Mouse (Mus musculus) bone marrow, adult 2 months (tissue): Measurements from ENCODE around the gene March10.

Source experiments
- CTCF ChIP-seq: fragments of 200-500 bp; IDR thresholded peaks from 2 replicates; pipeline ENCODE4 v1.5.1; 2011; ENCODE audit warnings: low read length, control low read depth; ENCODE audit not compliant: control insufficient read depth, insufficient read depth
- POLR2A ChIP-seq: fragments of 200-500 bp; IDR thresholded peaks from 2 replicates; pipeline ENCODE4 v1.6.1; 2011; ENCODE audit warnings: low read depth, mild to moderate bottlenecking, control low read depth, low read length, borderline replicate concordance; ENCODE audit not compliant: control insufficient read depth

- TF ChIP-seq POLR2A, result no peak
- no peak for TF ChIP-seq CTCF
Measured at GRCm38 (mm10) chr11:105505038-105505437, 48.5 kb upstream of the March10 start.
